Mouse (Mus musculus) forebrain, embryonic 11.5 days (tissue): ENCODE measurements around the gene Lama4. TPM values are rescaled to one million over a fixed set of nuclear protein-coding genes. Genes with fewer than 3 reads are reported as not detected.

ENCODE experiments used
- ATAC-seq: fragments of 200-750 bp; cut with Nextera tagmentation; replicated peaks from 2 replicates; pipeline ENCODE4 v1.8.0; 2017; ENCODE audit warnings: moderate TSS enrichment; ENCODE audit not compliant: low FRiP score
- DNase-seq: peaks from one replicate; pipeline ENCODE4 v3.0.0-alpha.2; 2017; ENCODE audit warnings: low spot score
- H3K27ac ChIP-seq: fragments of 300-500 bp; sonication (generic); 2 replicates; pipeline ENCODE4 v1.5.1; 2014; ENCODE audit warnings: low read depth, low read length
- H3K27me3 ChIP-seq: fragments of 300-500 bp; sonication (generic); 2 replicates; pipeline ENCODE4 v1.6.1; 2014; ENCODE audit warnings: mild to moderate bottlenecking, low read length, mixed read lengths; ENCODE audit not compliant: control insufficient read depth, insufficient read depth
- H3K36me3 ChIP-seq: fragments of 300-500 bp; sonication (generic); 2 replicates; pipeline ENCODE4 v1.6.1; 2014; ENCODE audit warnings: mild to moderate bottlenecking, low read length, moderate library complexity, mixed read lengths; ENCODE audit not compliant: control insufficient read depth, insufficient read depth
- H3K4me1 ChIP-seq: fragments of 300-500 bp; sonication (generic); replicated peaks from 2 replicates; pipeline ENCODE4 v1.6.1; 2014; ENCODE audit warnings: low read length, mixed read lengths; ENCODE audit not compliant: control insufficient read depth, insufficient read depth
- H3K4me2 ChIP-seq: fragments of 300-500 bp; sonication (generic); 2 replicates; pipeline ENCODE4 v1.6.1; 2014; ENCODE audit warnings: low read depth, mild to moderate bottlenecking, low read length, moderate library complexity, mixed read lengths; ENCODE audit not compliant: severe bottlenecking
- H3K4me3 ChIP-seq: fragments of 300-500 bp; sonication (generic); 2 replicates; pipeline ENCODE4 v1.5.1; 2014; ENCODE audit warnings: low read depth, low read length
- H3K9ac ChIP-seq: fragments of 300-500 bp; sonication (generic); 2 replicates; pipeline ENCODE4 v1.6.1; 2014; ENCODE audit warnings: low read length
- H3K9me3 ChIP-seq: fragments of 300-500 bp; sonication (generic); 2 replicates; pipeline ENCODE4 v1.6.1; 2016; ENCODE audit warnings: low read length, mixed read lengths; ENCODE audit not compliant: control insufficient read depth
- WGBS: fragments of 180-500 bp; shearing (Covaris S2); extraction: QIAGEN DNeasy Blood & Tissue Kit; methylation state at CpG from one replicate; pipeline ENCODE4 v1.1.7; 2014; 5-methylcytosine and 5-hydroxymethylcytosine counted together
- polyA plus RNA-seq: library from polyadenylated mRNA; unstranded; fragments of >200 nt; fragmentation: Nextera tagmentation; extraction: Ambion mirVana; gene quantifications from 2 replicates; pipeline ENCODE4 v1.2.1, GENCODE M21; 2014

The Lama4 gene
- polyA plus RNA-seq, 1 experiment from 2014 or later, result 16.5 TPM

- H3K4me3 ChIP-seq, result no peak overlapping the region
- no peaks in the 10 kb centered on the region for H3K27me3 ChIP-seq
- WGBS, result 75% methylated on average over 5 of the region's 5 CpGs
- ATAC-seq, result no peak
- H3K9me3 ChIP-seq, result no peaks in the 10 kb centered on the region
- DNase-seq, result no peak
- no peak overlapping the region for H3K4me2 ChIP-seq
- H3K4me1 ChIP-seq, result no peaks in the 10 kb centered on the region
- no peak overlapping the region for H3K27ac ChIP-seq
- no peak overlapping the region for H3K9ac ChIP-seq
- no peaks in the 10 kb centered on the region for H3K36me3 ChIP-seq
Observed at GRCm38 (mm10) chr10:39028403-39028802, 63.1 kb downstream of the Lama4 start.

DNA sequence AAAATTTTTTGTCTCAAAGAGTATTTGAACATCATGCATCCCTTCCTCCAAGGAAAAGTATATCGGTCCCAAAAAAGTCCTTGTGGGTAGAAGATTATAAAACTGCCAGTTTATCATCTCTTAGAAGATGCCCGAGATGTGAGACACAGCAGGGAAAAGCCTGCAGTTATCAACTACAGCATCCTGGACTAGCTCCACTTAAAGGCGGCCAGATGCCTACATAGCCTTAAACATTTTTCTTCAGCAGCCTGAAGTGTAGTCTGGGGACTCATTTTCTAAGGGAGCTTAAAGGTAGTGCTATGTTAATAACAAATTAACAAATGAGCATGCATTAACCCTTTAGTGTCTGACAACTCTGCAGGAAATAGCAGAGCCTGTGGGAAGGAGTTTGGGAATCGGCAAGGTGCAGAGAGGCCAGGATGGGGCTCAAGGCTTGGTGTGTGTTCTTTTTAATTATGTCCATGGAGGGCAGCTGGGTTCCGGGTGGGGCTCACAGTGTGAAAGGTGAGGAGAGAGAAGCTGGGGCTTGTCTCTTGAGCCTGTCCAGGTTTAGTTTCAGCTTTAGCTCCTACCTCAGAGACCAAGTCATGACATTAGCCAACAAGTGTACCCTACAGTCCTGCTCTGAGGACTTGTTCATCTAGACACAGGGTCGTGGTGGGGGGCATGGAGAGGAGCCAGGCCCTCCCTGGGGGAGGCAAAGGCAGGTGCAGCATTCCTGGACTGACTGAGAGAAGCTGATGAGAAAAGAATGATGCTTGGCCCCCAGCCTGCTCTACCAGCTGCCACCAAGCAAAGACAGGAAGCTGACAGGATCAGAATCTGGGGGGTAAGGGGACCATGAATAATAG is 64.2 kb downstream of the Lama4 start:
- no peaks in the 10 kb centered on the region for H3K27me3 ChIP-seq
- no peaks in the 10 kb centered on the region for H3K36me3 ChIP-seq
- no peak overlapping the region for H3K4me2 ChIP-seq
- ATAC-seq (no peak), DNase-seq (no peak)
- no peak overlapping the region for H3K4me3 ChIP-seq
- no peak overlapping the region for H3K27ac ChIP-seq
- WGBS, result 76% methylated on average over 6 of the region's 6 CpGs
- no peaks in the 10 kb centered on the region for H3K4me1 ChIP-seq
- no peak overlapping the region for H3K9ac ChIP-seq
- no peaks in the 10 kb centered on the region for H3K9me3 ChIP-seq

GRCm38 (mm10) chr10:39030148-39030685 is 64.9 kb downstream of the Lama4 start:
- Histone ChIP-seq H3K27me3 (no peaks in the 10 kb centered on the region), H3K4me3 (no peak overlapping the region), H3K9me3 (no peaks in the 10 kb centered on the region), H3K4me1 (no peaks in the 10 kb centered on the region), H3K9ac (no peak overlapping the region), H3K36me3 (no peaks in the 10 kb centered on the region), H3K4me2 (no peak overlapping the region), H3K27ac (no peak overlapping the region)
- ATAC-seq (no peak), DNase-seq (peak; percentile 53)
- 79% methylated on average over 14 of the region's 14 CpGs for WGBS

GRCm38 (mm10) chr10:39039564-39039963 is 74.2 kb downstream of the Lama4 start:
- H3K4me3 ChIP-seq, result no peak overlapping the region
- H3K27me3 ChIP-seq, result no peaks in the 10 kb centered on the region
- H3K36me3 ChIP-seq, result no peaks in the 10 kb centered on the region
- H3K4me1 ChIP-seq, result no peaks in the 10 kb centered on the region
- DNase-seq, result no peak
- no peak overlapping the region for H3K9ac ChIP-seq
- no peak for ATAC-seq
- no peak overlapping the region for H3K4me2 ChIP-seq
- no peaks in the 10 kb centered on the region for H3K9me3 ChIP-seq
- H3K27ac ChIP-seq, result no peak overlapping the region
- WGBS, result 58% methylated on average over 4 of the region's 4 CpGs

DNA sequence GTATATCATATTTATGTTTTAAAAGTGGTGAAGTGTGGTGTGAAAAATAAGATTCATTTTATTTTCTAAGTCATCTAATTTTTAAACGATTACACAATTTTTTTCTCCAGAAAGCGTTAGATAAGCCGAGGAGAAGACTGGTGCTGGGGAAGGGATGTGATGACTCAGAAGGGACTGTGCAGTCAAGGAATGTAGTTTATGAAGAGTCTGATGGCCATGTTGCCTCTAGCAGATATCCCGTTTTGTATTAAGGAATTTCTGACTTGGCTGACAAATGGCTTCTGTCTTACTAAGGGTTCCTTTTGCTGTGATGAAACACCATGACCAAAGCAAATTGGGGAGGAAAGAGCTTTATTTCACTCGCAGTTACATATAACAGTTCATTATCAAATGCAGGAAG is 74.7 kb downstream of the Lama4 start:
- Histone ChIP-seq H3K4me2 (no peak overlapping the region), H3K27me3 (no peaks in the 10 kb centered on the region), H3K9ac (no peak overlapping the region), H3K4me1 (no peaks in the 10 kb centered on the region), H3K36me3 (no peaks in the 10 kb centered on the region), H3K4me3 (no peak overlapping the region), H3K27ac (no peak overlapping the region), H3K9me3 (no peaks in the 10 kb centered on the region)
- no peak for ATAC-seq
- WGBS, result 79% methylated on average over 5 of the region's 5 CpGs
- no peak for DNase-seq

DNA sequence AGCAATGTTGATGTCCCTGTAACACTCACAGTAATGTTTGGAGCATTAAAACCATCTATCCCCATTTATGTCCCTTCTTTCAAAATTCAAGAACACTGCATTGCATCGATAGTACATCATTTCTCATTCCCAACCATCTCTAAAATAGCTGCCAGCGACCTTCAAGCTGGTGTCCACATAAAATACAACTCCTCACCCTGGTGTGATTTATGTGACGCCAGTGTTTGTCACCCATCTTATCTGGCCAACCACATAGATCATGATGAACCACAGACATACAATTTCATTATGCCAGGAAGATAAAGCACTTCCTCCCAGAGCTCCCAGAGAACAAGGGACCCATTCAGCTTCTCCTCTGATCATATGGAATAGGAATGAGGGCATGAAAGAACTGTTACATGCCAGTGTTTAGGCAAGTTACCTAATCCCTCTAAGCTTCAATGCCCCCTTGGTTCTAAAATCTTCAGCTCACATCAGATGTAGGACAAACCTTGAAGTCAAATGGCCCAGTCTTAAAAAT is 79.2 kb downstream of the Lama4 start:
- no peak overlapping the region for H3K9ac ChIP-seq
- no peak overlapping the region for H3K4me2 ChIP-seq
- H3K27ac ChIP-seq, result no peak overlapping the region
- no peaks in the 10 kb centered on the region for H3K36me3 ChIP-seq
- no peaks in the 10 kb centered on the region for H3K27me3 ChIP-seq
- H3K4me1 ChIP-seq, result no peaks in the 10 kb centered on the region
- no peaks in the 10 kb centered on the region for H3K9me3 ChIP-seq
- ATAC-seq (no peak), DNase-seq (no peak)
- WGBS, result 72% methylated on average over 3 of the region's 3 CpGs
- no peak overlapping the region for H3K4me3 ChIP-seq

DNA sequence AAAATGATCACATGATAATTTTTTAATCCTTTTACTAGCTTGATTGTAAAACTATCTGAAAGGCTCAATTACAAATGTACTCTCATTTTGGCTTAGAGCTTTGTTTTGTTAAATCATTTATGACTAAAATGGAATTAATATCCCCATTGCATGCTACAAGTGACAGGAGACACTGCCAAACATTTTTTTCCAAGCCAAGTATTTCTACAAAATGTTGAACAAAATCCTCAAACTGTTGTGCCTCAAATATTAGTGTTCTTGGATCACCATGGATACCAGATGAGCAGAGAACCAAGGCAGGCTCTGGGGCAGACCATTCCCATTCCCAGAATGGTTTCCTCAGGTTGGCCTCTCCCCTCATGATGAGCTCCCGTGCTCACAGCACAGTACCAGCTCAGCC is 79.8 kb downstream of the Lama4 start:
- Histone ChIP-seq H3K36me3 (no peaks in the 10 kb centered on the region), H3K4me3 (no peak overlapping the region), H3K9ac (no peak overlapping the region), H3K27ac (no peak overlapping the region), H3K27me3 (no peaks in the 10 kb centered on the region), H3K4me2 (no peak overlapping the region), H3K4me1 (no peaks in the 10 kb centered on the region), H3K9me3 (no peaks in the 10 kb centered on the region)
- 89% methylated on average over 1 of the region's 1 CpGs for WGBS
- DNase-seq (no peak), ATAC-seq (no peak)

DNA sequence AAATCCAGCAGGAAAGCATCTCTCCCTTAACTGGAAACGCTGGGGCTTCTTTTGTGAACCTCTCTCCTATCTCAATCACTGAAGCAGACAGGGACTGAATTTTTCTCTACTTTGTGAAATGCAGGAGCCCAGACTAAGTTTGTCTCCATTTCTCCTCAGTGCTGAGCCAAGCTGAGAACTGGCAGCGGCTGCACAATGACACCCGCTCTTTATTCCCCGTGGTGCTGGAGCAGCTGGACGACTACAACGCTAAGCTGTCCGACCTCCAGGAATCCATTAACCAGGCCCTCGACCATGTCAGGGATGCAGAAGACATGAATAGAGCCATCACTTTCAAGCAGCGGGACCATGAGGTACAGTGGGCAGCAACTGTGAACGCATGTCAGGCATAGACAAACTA is 82.5 kb downstream of the Lama4 start:
- no peak for ATAC-seq
- Histone ChIP-seq H3K27me3 (no peaks in the 10 kb centered on the region), H3K4me1 (no peaks in the 10 kb centered on the region), H3K9me3 (no peaks in the 10 kb centered on the region), H3K4me3 (no peak overlapping the region), H3K4me2 (no peak overlapping the region), H3K27ac (no peak overlapping the region), H3K9ac (no peak overlapping the region), H3K36me3 (no peaks in the 10 kb centered on the region)
- DNase-seq, result no peak
- WGBS, result 72% methylated on average over 10 of the region's 10 CpGs
